In the genomic region with DNA sequence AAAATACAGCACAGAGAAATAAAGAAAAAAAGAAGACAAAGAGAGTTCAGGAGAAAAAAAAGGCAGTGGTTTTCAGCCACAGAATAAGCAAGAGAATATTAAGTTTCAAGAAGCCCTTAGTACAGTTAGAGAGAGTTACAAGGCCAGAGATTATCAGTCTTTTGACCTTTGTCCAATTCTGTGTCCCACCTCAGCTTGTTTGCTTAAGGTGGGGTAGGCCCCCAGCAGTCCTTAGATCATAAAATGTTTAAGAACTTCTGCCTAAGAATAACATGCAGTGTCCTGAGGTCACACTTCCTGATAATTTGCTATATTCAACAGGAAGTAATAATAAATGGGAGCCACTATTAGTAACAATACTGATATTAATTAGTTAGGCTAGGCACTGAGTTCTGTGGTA, we compare ENCODE assay signal across 17 mouse cellular contexts. TPM values are rescaled to one million over a fixed set of nuclear protein-coding genes. Genes with fewer than 3 reads are reported as not detected.
"Had no signal": no experiment of that assay in that cellular context is flagged by ENCODE, and none has a peak within 500 bp of the region (broad histone marks: within the 10 kb centered on the region; RNA-seq: fewer than 3 reads in every experiment).

No protein-coding gene starts in this region.

- H3K4me1 ChIP-seq: lung, embryonic 15.5 days; megakaryocyte, embryonic 14.5 days; midbrain, embryonic 13.5 days; midbrain, embryonic 15.5 days; neural tube, embryonic 12.5 days had no signal

- H3K36me3 ChIP-seq: lung, embryonic 15.5 days; midbrain, embryonic 13.5 days; midbrain, embryonic 15.5 days; neural tube, embryonic 12.5 days had no signal

- H3K27ac ChIP-seq: liver, embryonic 14.5 days; lung, embryonic 15.5 days; macrophage; midbrain, embryonic 13.5 days; midbrain, embryonic 15.5 days; neural tube, embryonic 12.5 days had no signal

- H3K9ac ChIP-seq: liver, embryonic 14.5 days; lung, embryonic 15.5 days; midbrain, embryonic 13.5 days; midbrain, embryonic 15.5 days; neural tube, embryonic 12.5 days had no signal

- H3K9me3 ChIP-seq: lung, embryonic 15.5 days; megakaryocyte, embryonic 14.5 days; midbrain, embryonic 13.5 days; midbrain, embryonic 15.5 days; neural tube, embryonic 12.5 days had no signal

- H3K4me2 ChIP-seq: lung, embryonic 15.5 days; midbrain, embryonic 11.5 days; midbrain, embryonic 13.5 days; midbrain, embryonic 15.5 days; neural tube, embryonic 12.5 days had no signal

- H3K27me3 ChIP-seq: lung, embryonic 15.5 days; midbrain, embryonic 13.5 days; midbrain, embryonic 15.5 days; neural tube, embryonic 12.5 days had no signal

- H3K4me3 ChIP-seq: lung, embryonic 15.5 days; megakaryocyte, embryonic 14.5 days; midbrain, embryonic 13.5 days; midbrain, embryonic 15.5 days; neural tube, embryonic 12.5 days had no signal

- ATAC-seq: lung, postnatal 0 days; midbrain, embryonic 13.5 days; midbrain, embryonic 15.5 days had no signal

- DNase-seq: lung, adult 2 months; lung, postnatal 14 days; lung, postnatal 36 days; right cerebral cortex, postnatal 14 days; thymus, adult 18-20 months; thymus, postnatal 25 days; thymus, postnatal 4 days had no signal

RNA-seq across cellular contexts. Expression of a gene that starts 53.6 kb away (rescaled TPM):
- polyA plus RNA-seq: liver, embryonic 14.5 days; liver, embryonic 16.5 days; lung, adult 2 months; macrophage; midbrain, embryonic 11.5 days; midbrain, embryonic 13.5 days had no signal
